Mouse (Mus musculus): ENCODE data around the gene Rap1gds1.

- no peak for TF ChIP-seq CTCF (IDR thresholded peaks at IDR 0.05; ENCODE audit: extremely low read depth, insufficient read depth, low read length)
- no peak for TF ChIP-seq POLR2A (IDR thresholded peaks at IDR 0.05; ENCODE audit: extremely low read depth, insufficient read depth, low read length)
These were observed 198.6 kb downstream of the Rap1gds1 start for GRCm38 (mm10) chr3:138876418-138876817.

Data from cortical plate, adult 2 months (tissue).